Mouse (Mus musculus): ENCODE data around the gene Capns1. TPM values are rescaled to one million over a fixed set of nuclear protein-coding genes. Genes with fewer than 3 reads are reported as not detected.
"Not testable (repeated sequence)": the region's sequence is repeated elsewhere in the genome, so short reads cannot be mapped to it uniquely, and the experiment has no call there.

The Capns1 gene
- total and polyA plus RNA-seq, 3 experiments, result 629 to 2,038 (median 666) TPM

- DNase-seq, result peak; percentile 86
Measured at GRCm38 (mm10) chr7:30202895-30203690, 4.5 kb upstream of the Capns1 start.

- DNase-seq, result not testable (repeated sequence)
Measured at GRCm38 (mm10) chr7:30200661-30201060, 2.0 kb upstream of the Capns1 start.

- DNase-seq, result peak; percentile 46
Measured at GRCm38 (mm10) chr7:30200200-30200599, 1.6 kb upstream of the Capns1 start.

GRCm38 (mm10) chr7:30199498-30200139 lies 1.0 kb upstream of the Capns1 start:
- DNase-seq, result no peak

- no peak for DNase-seq
Measured at GRCm38 (mm10) chr7:30197592-30198129, 950 bp downstream of the Capns1 start.

GRCm38 (mm10) chr7:30196171-30196570 lies 2.4 kb downstream of the Capns1 start:
- peak; percentile 81 for DNase-seq

- no peak for DNase-seq
Measured at GRCm38 (mm10) chr7:30195461-30195860, 3.1 kb downstream of the Capns1 start.

GRCm38 (mm10) chr7:30194884-30195283 lies 3.7 kb downstream of the Capns1 start:
- peak; percentile 98 for DNase-seq

- DNase-seq, result peak; percentile 72
Measured at GRCm38 (mm10) chr7:30194101-30194831, 4.3 kb downstream of the Capns1 start.

- DNase-seq, result peak; percentile 91
Measured at GRCm38 (mm10) chr7:30193581-30194100, 5.0 kb downstream of the Capns1 start.

- DNase-seq, result no peak
Measured at GRCm38 (mm10) chr7:30193013-30193412, 5.6 kb downstream of the Capns1 start.

GRCm38 (mm10) chr7:30192088-30192487 lies 6.5 kb downstream of the Capns1 start:
- no peak for DNase-seq

GRCm38 (mm10) chr7:30189116-30189491 lies 9.5 kb downstream of the Capns1 start:
- no peak for DNase-seq

- DNase-seq, result no peak
Measured at GRCm38 (mm10) chr7:30188344-30189115, 10.1 kb downstream of the Capns1 start.

- no peak for DNase-seq
Measured at GRCm38 (mm10) chr7:30184641-30185348, 13.8 kb downstream of the Capns1 start.

- DNase-seq, result peak; percentile 96
Measured at GRCm38 (mm10) chr7:30183879-30184289, 14.7 kb downstream of the Capns1 start, which contains the start of gene Cox7a1. Gene Cox7a1, plus strand, starts transcription at chr7:30184144.

- not testable (repeated sequence) for DNase-seq
Measured at GRCm38 (mm10) chr7:30183189-30183588, 15.4 kb downstream of the Capns1 start.

GRCm38 (mm10) chr7:30181929-30182328 lies 16.7 kb downstream of the Capns1 start:
- DNase-seq, result not testable (repeated sequence)

GRCm38 (mm10) chr7:30181308-30181707 lies 17.3 kb downstream of the Capns1 start:
- DNase-seq, result peak; percentile 73

- no peak for DNase-seq
Measured at GRCm38 (mm10) chr7:30178256-30178655, 20.4 kb downstream of the Capns1 start.

- no peak for DNase-seq
Measured at GRCm38 (mm10) chr7:30176474-30176873, 22.1 kb downstream of the Capns1 start.
